Mouse (Mus musculus): Measurements from ENCODE around the gene Ttyh3.

Ttyh3 gene

DNA sequence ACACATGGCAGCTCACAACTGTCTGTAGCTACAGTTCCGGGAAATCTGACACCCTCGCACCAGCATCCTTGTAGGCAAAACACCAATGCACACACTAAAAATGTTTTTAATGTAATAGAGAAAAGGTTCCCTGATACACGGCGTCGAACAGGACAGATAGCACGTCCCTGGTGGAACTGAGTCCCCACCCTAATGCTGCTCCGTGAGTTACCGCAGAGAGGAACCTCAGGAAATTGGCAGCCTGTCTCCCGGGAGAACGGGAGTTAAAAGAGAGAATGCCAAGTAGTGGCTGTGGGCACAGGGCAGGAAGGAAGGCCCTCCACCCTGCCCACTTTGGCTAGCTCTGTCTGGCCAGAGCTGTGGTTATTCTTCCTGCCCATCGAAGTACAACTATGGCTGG lies 2.4 kb upstream of the Ttyh3 start:
- no peak for DNase-seq

DNA sequence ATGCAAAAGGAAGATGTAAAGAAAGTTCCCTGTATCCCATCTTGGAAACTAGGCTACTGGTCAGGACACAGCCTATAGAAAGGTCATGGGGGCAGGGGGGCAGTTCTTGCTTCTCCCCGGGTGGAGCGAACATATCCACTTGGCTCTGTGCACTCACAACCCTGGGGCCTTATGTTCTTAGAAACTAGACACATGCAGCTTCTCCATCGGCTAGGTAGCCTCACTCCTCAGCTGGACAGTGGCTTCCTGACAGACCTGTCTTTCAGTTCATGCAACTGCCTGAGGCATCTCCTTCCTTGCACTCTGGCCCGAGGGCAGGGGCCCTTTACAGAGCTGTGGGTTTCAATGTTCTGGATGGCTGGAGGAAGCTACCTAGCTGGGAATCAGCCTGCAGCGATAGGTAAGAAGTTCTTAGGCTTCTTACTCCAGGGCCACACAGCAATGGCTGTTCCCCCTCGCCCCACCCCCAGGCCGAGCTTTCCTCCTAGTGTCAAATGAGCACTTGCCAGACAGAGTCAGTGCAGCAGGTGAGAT lies 1.1 kb upstream of the Ttyh3 start:
- DNase-seq = no peak

DNA sequence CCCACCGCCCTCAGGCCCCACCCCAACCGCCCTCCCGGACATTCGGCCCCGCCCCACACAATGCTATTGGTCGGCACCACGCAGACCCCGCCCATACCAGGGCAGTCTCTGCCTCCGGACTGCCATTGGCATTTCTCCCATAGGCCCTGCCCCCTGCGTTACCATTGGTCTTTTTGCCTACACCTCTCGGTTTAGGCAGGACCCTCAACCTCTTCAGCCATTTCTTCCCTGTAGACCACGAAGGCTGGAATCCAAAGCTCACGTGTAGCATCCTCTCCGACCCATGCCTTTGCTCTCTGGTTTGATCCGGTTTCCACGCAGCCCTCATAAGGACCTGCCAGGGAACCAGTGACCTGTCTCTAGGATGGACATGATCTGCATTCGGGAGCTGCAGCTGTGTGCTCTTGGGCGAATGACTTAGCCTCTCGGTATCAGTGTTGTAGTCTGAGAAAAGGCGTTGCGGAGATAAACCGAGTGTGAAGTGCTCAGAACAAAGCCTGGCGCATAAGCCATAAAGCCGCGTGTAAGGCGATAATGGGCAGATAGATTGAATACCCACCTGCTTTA lies 353 bp upstream of the Ttyh3 start:
- peak; percentile 95 to 96 for DNase-seq

- DNase-seq = peak; percentile 36 to 63
Observed at GRCm38 (mm10) chr5:140647821-140648518, 861 bp downstream of the Ttyh3 start.

- no peak for DNase-seq
Observed at GRCm38 (mm10) chr5:140647031-140647760, 1.6 kb downstream of the Ttyh3 start.

- DNase-seq = no peak
Observed at GRCm38 (mm10) chr5:140646171-140646570, 2.7 kb downstream of the Ttyh3 start.

DNA sequence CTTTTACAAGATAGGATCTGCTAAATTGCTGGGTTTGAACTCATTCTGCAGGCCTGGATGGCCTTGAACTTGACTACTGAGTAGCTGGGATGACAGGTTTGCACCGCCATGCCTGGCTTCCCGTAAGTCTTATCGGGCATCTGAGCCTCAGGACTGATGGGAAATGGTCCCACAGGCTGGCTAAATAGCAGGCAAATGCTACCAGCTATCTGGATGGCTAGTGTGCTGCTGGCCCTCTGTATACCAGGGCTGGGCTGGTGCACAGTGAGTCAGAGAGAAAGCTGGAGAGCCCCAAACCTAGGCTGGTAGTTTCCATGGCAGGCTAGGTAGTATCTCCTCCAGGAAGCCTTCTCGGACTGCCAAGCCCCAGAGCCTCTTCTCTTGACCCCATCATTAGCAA lies 3.4 kb downstream of the Ttyh3 start:
- DNase-seq = no peak

DNA sequence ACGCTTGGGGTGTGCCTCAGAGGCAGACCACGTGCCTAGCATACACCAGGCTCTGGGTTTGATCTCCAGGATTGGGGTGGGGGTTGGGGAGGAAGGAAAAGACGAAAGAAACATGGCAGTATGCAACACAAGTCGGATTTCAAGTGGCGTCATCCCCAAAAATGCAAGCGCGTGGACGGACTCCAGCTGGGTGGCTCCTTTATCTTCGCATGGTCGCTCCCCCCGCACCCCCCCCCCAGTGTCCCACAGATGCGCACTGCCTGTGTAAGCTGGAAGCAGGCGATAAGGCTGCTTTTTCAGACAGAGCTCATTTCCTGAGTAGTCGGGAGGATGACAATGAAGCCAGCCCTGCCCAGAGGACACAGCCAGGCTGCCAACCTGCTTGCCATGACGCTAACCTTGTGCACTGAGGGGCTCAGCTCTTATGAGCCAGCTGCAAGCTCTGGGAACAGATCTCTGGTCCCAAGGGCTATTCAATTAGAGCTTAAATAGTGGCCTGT lies 4.1 kb downstream of the Ttyh3 start:
- no peak for DNase-seq

- no peak for DNase-seq
Observed at GRCm38 (mm10) chr5:140644263-140644662, 4.6 kb downstream of the Ttyh3 start.

- DNase-seq = no peak
Observed at GRCm38 (mm10) chr5:140642076-140642475, 6.8 kb downstream of the Ttyh3 start.

- no peak for DNase-seq
Observed at GRCm38 (mm10) chr5:140641254-140641928, 7.4 kb downstream of the Ttyh3 start.

DNA sequence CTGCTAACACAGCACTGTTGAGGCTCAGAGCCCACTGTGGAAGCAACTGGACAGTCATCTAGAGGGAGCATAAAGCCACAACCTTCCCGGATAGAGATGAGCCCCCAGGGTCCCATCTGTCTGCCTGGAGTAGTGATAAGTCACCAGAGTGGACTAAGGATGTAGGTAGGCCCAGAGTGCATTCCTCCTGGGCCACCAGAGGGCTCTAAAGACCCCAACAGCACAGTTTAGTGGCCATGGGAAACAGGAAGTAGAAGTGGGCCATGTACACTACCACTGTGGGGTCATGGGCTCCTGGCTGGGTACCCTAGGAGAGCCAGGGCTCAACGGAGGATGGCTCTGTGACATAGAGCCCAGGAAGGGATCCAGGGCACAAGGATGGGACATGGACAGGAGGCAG lies 8.0 kb downstream of the Ttyh3 start:
- no peak for DNase-seq

DNA sequence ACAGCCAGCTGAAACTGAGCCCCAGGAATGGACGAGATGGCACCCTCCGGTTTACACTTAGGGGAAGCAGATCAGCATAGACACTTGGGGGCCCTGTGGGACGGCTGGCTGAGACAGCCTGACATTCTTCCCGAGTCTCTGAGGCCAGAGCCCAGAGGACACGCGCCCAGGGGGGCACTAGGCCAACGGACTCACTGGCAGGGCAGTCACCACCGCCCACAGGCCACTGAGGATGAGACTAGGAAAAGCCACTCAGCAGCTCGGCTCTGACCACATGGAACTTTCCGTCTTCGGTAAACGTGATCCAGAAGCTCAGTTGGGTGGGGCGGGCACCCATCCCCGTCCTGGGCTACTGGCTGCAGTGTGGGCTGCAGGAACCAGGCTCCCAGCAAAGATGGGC lies 9.0 kb downstream of the Ttyh3 start:
- no peak for DNase-seq

GRCm38 (mm10) chr5:140639312-140639711 lies 9.5 kb downstream of the Ttyh3 start:
- no peak for DNase-seq

- no peak for DNase-seq
Observed at GRCm38 (mm10) chr5:140638484-140638883, 10.3 kb downstream of the Ttyh3 start.

GRCm38 (mm10) chr5:140637989-140638388 lies 10.8 kb downstream of the Ttyh3 start:
- no peak for DNase-seq

DNA sequence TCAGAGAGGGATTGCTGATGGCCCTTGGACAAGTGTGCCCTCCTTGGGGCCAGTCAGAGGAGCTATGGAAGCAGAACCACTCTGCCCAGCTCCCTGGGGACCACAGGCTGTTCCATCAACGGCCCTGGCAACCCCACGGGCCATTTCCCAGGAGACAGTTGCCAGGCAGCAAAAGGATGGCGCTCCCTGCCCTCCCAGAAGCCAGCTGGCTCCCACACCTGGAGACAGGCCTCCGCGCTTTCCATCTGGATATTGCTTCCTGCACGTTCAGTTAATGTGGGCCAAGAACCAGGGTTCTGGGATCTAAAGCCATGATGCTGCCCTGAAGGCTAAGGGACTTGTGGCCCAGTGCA lies 11.8 kb downstream of the Ttyh3 start:
- DNase-seq = no peak

DNA sequence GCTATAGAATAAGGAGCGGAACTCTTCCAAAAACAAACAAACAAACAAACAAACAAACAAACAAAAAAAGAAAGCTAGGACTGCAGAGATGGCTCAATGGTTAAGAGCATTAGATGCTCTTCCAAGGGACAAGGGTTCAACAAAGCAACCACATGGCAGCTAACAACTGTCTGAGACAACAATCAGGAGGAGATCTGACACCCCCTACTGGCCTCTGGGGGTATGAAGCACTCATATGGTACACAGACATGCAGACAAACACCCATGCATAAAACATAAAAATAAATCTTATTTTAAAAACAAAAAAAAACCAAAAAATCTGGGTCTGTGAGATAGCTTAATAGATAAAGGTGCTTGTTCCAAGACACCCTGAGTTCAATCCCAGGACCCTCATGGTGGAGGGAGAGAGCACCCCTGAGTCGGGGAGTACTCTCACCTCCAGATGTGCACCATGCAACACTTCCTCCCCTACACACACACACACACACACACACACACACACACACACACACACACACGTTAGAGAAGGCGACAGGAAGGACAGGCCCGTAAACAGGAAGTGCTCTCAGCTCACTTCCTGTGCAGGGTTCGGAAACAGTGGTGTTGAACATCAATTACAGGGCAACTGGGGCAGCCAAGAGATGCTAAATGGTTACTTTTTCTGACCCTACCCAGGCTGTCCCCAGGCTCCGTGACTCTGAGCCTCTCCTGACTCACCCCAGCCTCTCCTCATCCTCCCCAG lies 12.3 kb downstream of the Ttyh3 start:
- DNase-seq = peak in 1 of 2 experiments; percentile 50

- no peak for DNase-seq
Observed at GRCm38 (mm10) chr5:140634798-140635722, 13.8 kb downstream of the Ttyh3 start.

GRCm38 (mm10) chr5:140633432-140633831 lies 15.4 kb downstream of the Ttyh3 start:
- no peak for DNase-seq

- DNase-seq = no peak
Observed at GRCm38 (mm10) chr5:140628995-140629394, 19.8 kb downstream of the Ttyh3 start.

Data from thymus, adult 18-20 months (tissue).